Mouse (Mus musculus) thymus, adult 2 months (tissue): ENCODE data around the gene Dennd2a. TPM values are rescaled to one million over a fixed set of nuclear protein-coding genes. Genes with fewer than 3 reads are reported as not detected.
A peak's percentile ranks its signal among the peaks of the same experiment; 100 is the strongest.

Experiments used
- DNase-seq: peaks from one replicate; pipeline ENCODE4 v3.0.0; 2021
- H3K27ac ChIP-seq: fragments of 200-500 bp; 2 replicates; pipeline ENCODE4 v1.5.1; 2012; ENCODE audit warnings: low read length, control low read depth; ENCODE audit not compliant: control insufficient read depth, insufficient read depth
- H3K27me3 ChIP-seq: fragments of 200-500 bp; 2 replicates; pipeline ENCODE4 v1.6.1; 2012; ENCODE audit warnings: mild to moderate bottlenecking, low read length, moderate library complexity, mixed read lengths; ENCODE audit not compliant: control insufficient read depth, insufficient read depth
- H3K36me3 ChIP-seq: fragments of 200-500 bp; 2 replicates; pipeline ENCODE4 v1.6.1; 2012; ENCODE audit warnings: mild to moderate bottlenecking, low read length, moderate library complexity; ENCODE audit not compliant: control insufficient read depth, insufficient read depth
- H3K4me1 ChIP-seq: fragments of 200-500 bp; replicated peaks from 2 replicates; pipeline ENCODE4 v1.6.1; 2012; ENCODE audit warnings: low read length; ENCODE audit not compliant: control insufficient read depth, insufficient read depth
- H3K4me3 ChIP-seq: fragments of 200-500 bp; 2 replicates; pipeline ENCODE4 v1.5.1; 2012; ENCODE audit warnings: mild to moderate bottlenecking, low read length, control low read depth, moderate library complexity; ENCODE audit not compliant: control insufficient read depth, insufficient read depth
- CTCF ChIP-seq: fragments of 200-500 bp; IDR thresholded peaks from 2 replicates; pipeline ENCODE4 v1.5.1; 2012; ENCODE audit warnings: mild to moderate bottlenecking, control low read depth, low read length, moderate library complexity, borderline replicate concordance; ENCODE audit not compliant: control insufficient read depth, poor library complexity, insufficient read depth; ENCODE audit errors: extremely low read depth
- POLR2A ChIP-seq: fragments of 200-500 bp; IDR thresholded peaks from 2 replicates; pipeline ENCODE4 v1.6.1; 2012; ENCODE audit warnings: mild to moderate bottlenecking, low read length, control low read depth, moderate library complexity; ENCODE audit not compliant: control insufficient read depth, poor library complexity, insufficient read depth; ENCODE audit errors: extremely low read depth
- WGBS: fragments of 180-500 bp; shearing (Covaris S2); methylation state at CpG from one replicate; pipeline ENCODE4 v1.1.7; 2018; 5-methylcytosine and 5-hydroxymethylcytosine counted together
- polyA plus RNA-seq: library from polyadenylated mRNA; depleted of rRNA; stranded (reverse); fragments of >200 nt; gene quantifications from 2 replicates; pipeline ENCODE4 v1.2.3, GENCODE M21; 2012

Gene Dennd2a
- polyA plus RNA-seq, 1 experiment: 3.2 TPM

GRCm38 (mm10) chr6:39559276-39559939 is 1.7 kb upstream of the Dennd2a start:
- WGBS: 89% methylated on average over 6 of the region's 6 CpGs
- no peak for DNase-seq
- H3K36me3 ChIP-seq: no peaks in the 10 kb centered on the region
- peaks cover 13% of the 10 kb centered on the region for H3K27me3 ChIP-seq
- H3K4me1 ChIP-seq: peaks cover 7% of the 10 kb centered on the region; the same call in 1 of the 2 replicates
- TF ChIP-seq CTCF: no peak
- no peak for TF ChIP-seq POLR2A
- H3K27ac ChIP-seq: no peak overlapping the region
- no peak overlapping the region for H3K4me3 ChIP-seq

GRCm38 (mm10) chr6:39556900-39557659 is 587 bp downstream of the Dennd2a start:
- no peak overlapping the region for H3K27ac ChIP-seq
- DNase-seq: peak; percentile 18

GRCm38 (mm10) chr6:39555648-39555945 is 2.1 kb downstream of the Dennd2a start:
- no peak overlapping the region for H3K4me3 ChIP-seq

More at GRCm38 (mm10) chr6:39556900-39557659, 587 bp downstream of the Dennd2a start:
- Histone ChIP-seq H3K4me3 (peak overlapping the region; percentile 16), H3K27me3 (peaks cover 13% of the 10 kb centered on the region), H3K4me1 (peaks cover 7% of the 10 kb centered on the region; the same call in 1 of the 2 replicates), H3K36me3 (no peaks in the 10 kb centered on the region)
- TF ChIP-seq POLR2A (no peak), CTCF (no peak)
- WGBS: 3% methylated on average over 54 of the region's 54 CpGs

GRCm38 (mm10) chr6:39554888-39555647 is 2.6 kb downstream of the Dennd2a start:
- peaks cover 7% of the 10 kb centered on the region; the same call in 1 of the 2 replicates for H3K4me1 ChIP-seq
- H3K27ac ChIP-seq: no peak overlapping the region
- H3K36me3 ChIP-seq: no peaks in the 10 kb centered on the region
- no peak overlapping the region for H3K4me3 ChIP-seq
- no peak for DNase-seq
- H3K27me3 ChIP-seq: peaks cover 13% of the 10 kb centered on the region
- TF ChIP-seq CTCF (no peak), POLR2A (no peak)
- 90% methylated on average over 12 of the region's 12 CpGs for WGBS

More at GRCm38 (mm10) chr6:39555648-39555945, 2.1 kb downstream of the Dennd2a start:
- peaks cover 7% of the 10 kb centered on the region; the same call in 1 of the 2 replicates for H3K4me1 ChIP-seq
- H3K27me3 ChIP-seq: peaks cover 13% of the 10 kb centered on the region
- no peak for DNase-seq
- TF ChIP-seq CTCF (no peak), POLR2A (no peak)
- no peak overlapping the region for H3K27ac ChIP-seq
- WGBS: 92% methylated on average over 2 of the region's 2 CpGs
- no peaks in the 10 kb centered on the region for H3K36me3 ChIP-seq

GRCm38 (mm10) chr6:39551981-39552636 is 5.6 kb downstream of the Dennd2a start:
- no peak overlapping the region for H3K4me3 ChIP-seq
- DNase-seq: no peak
- no peaks in the 10 kb centered on the region for H3K36me3 ChIP-seq
- H3K4me1 ChIP-seq: no peaks in the 10 kb centered on the region
- WGBS: 70% methylated on average over 8 of the region's 8 CpGs
- no peak for TF ChIP-seq CTCF
- TF ChIP-seq POLR2A: no peak
- peaks cover 9% of the 10 kb centered on the region; the same call in 1 of the 2 replicates for H3K27me3 ChIP-seq
- H3K27ac ChIP-seq: no peak overlapping the region

GRCm38 (mm10) chr6:39548030-39548429 is 9.6 kb downstream of the Dennd2a start:
- peaks cover under 1% of the 10 kb centered on the region; the same call in 1 of the 2 replicates for H3K4me1 ChIP-seq
- DNase-seq: no peak
- H3K27ac ChIP-seq: no peak overlapping the region
- H3K36me3 ChIP-seq: no peaks in the 10 kb centered on the region
- TF ChIP-seq POLR2A (no peak), CTCF (no peak)
- H3K4me3 ChIP-seq: no peak overlapping the region
- WGBS: 94% methylated on average over 5 of the region's 5 CpGs
- H3K27me3 ChIP-seq: no peaks in the 10 kb centered on the region
